8 mouse cellular contexts compared by ENCODE assay signal in the genomic region with DNA sequence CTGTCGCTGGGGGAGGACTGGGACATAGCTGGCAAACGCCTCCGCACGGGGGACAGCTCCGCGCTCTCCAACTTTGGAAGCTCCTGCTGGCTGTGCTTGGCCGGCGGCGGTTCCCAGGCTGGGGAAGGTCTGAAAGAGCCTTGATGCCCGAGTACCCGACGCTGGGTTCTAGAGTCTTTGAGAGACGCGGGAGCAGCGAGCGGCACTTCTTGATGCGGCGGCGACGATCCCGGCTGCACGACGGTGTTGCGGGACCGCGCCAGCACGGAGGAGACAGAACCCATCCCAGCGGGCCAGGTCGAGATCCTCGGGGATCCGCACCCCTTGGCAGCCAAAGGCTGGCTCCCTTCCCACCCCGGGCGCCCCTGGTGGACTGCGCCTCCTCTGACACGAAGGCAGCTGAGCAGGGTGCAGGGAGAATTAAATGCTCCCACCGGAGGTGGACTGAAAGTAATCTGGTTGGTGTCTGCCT. TPM values are rescaled to one million over a fixed set of nuclear protein-coding genes. Genes with fewer than 3 reads are reported as not detected.
DNase-seq lines count a peak whose midpoint lies in the region; ATAC-seq lines count a peak whose summit lies in the region.

No protein-coding gene starts in this region.

- H3K9me3 ChIP-seq in embryonic facial prominence, embryonic 13.5 days: no peaks in the 10 kb centered on the region
- H3K9me3 ChIP-seq in hindbrain, embryonic 16.5 days (ENCODE audit: control insufficient read depth, low read length): no peaks in the 10 kb centered on the region
- no peaks in the 10 kb centered on the region for H3K9me3 ChIP-seq in stomach, embryonic 14.5 days (ENCODE audit: control insufficient read depth, low read depth, low read length)

- no peak overlapping the region for H3K27ac ChIP-seq in embryonic facial prominence, embryonic 13.5 days
- H3K27ac ChIP-seq in hindbrain, embryonic 16.5 days (ENCODE audit: low read depth, low read length): no peak overlapping the region
- H3K27ac ChIP-seq in stomach, embryonic 14.5 days (ENCODE audit: low read length): no peak overlapping the region

- H3K9ac ChIP-seq in embryonic facial prominence, embryonic 13.5 days: peak overlapping the region; percentile 64
- peak overlapping the region; percentile 65 for H3K9ac ChIP-seq in hindbrain, embryonic 16.5 days (ENCODE audit: low read depth, low read length)
- no peak overlapping the region for H3K9ac ChIP-seq in stomach, embryonic 14.5 days (replicated peaks; ENCODE audit: low read depth, low read length)

- H3K27me3 ChIP-seq in embryonic facial prominence, embryonic 13.5 days: peaks cover 34% of the 10 kb centered on the region
- H3K27me3 ChIP-seq in hindbrain, embryonic 16.5 days (replicated peaks; ENCODE audit: control insufficient read depth, insufficient read depth, low read length): peaks cover 4% of the 10 kb centered on the region; the same call in 1 of the 2 replicates
- no peaks in the 10 kb centered on the region for H3K27me3 ChIP-seq in stomach, embryonic 14.5 days (ENCODE audit: control insufficient read depth, insufficient read depth, low read length)

- peak overlapping the region; percentile 47 for H3K4me3 ChIP-seq in embryonic facial prominence, embryonic 13.5 days
- peak overlapping the region; percentile 48 for H3K4me3 ChIP-seq in hindbrain, embryonic 16.5 days (ENCODE audit: low read length)
- peak overlapping the region; percentile 40 for H3K4me3 ChIP-seq in stomach, embryonic 14.5 days (ENCODE audit: low read depth, low read length)

- H3K4me2 ChIP-seq in embryonic facial prominence, embryonic 13.5 days: peak overlapping the region; percentile 83
- peak overlapping the region; percentile 92 for H3K4me2 ChIP-seq in hindbrain, embryonic 16.5 days (ENCODE audit: low read length)
- H3K4me2 ChIP-seq in stomach, embryonic 14.5 days (replicated peaks; ENCODE audit: low read depth, low read length): peak overlapping the region; percentile 80

- ATAC-seq in embryonic facial prominence, embryonic 13.5 days (ENCODE audit: insufficient number of reproducible peaks, insufficient read depth, low FRiP score, low TSS enrichment, low read depth): 0 out of 2 replicates have a peak, but pooled peaks have one; percentile 52
- peak; percentile 67 for ATAC-seq in hindbrain, embryonic 16.5 days
- peak; percentile 47; the same call in 1 of the 2 replicates for ATAC-seq in megakaryocyte-erythroid progenitor cell, adult 5-6 weeks (replicated peaks; ENCODE audit: low FRiP score, low TSS enrichment, poor library complexity, severe bottlenecking)
- ATAC-seq in stomach, embryonic 14.5 days (ENCODE audit: insufficient number of reproducible peaks, insufficient read depth, low FRiP score, low read depth): 0 out of 2 replicates have a peak, but pooled peaks have one; percentile 49

- DNase-seq in heart, adult 18-20 months: peak; percentile 0 to 6
- no peak for DNase-seq in heart, adult 9 months (ENCODE audit: low spot score in 2 of 2)
- DNase-seq in WW6 (ENCODE audit: low read depth, low spot score): peak; percentile 39
- no peak for DNase-seq in urinary bladder, postnatal 25 days (ENCODE audit: low spot score)

- H3K36me3 ChIP-seq in embryonic facial prominence, embryonic 13.5 days: no peaks in the 10 kb centered on the region
- H3K36me3 ChIP-seq in hindbrain, embryonic 16.5 days (ENCODE audit: control insufficient read depth, insufficient read depth, low read length): no peaks in the 10 kb centered on the region
- H3K36me3 ChIP-seq in stomach, embryonic 14.5 days (ENCODE audit: control insufficient read depth, insufficient read depth, low read length): no peaks in the 10 kb centered on the region

- under 1% methylated on average over 36 of the region's 36 CpGs for WGBS in embryonic facial prominence, embryonic 13.5 days
- WGBS in hindbrain, embryonic 16.5 days: under 1% methylated on average over 36 of the region's 36 CpGs
- WGBS in stomach, embryonic 14.5 days: 0% methylated on average over 36 of the region's 36 CpGs

- H3K4me1 ChIP-seq in embryonic facial prominence, embryonic 13.5 days: peaks cover 8% of the 10 kb centered on the region
- peaks cover 7% of the 10 kb centered on the region for H3K4me1 ChIP-seq in hindbrain, embryonic 16.5 days (ENCODE audit: control insufficient read depth, insufficient read depth, low read depth, low read length)
- no peaks in the 10 kb centered on the region for H3K4me1 ChIP-seq in stomach, embryonic 14.5 days (ENCODE audit: control insufficient read depth, insufficient read depth, low read length)

RNA-seq across cellular contexts. Expression of gene Lsm5, which starts 52.4 kb away (rescaled TPM):
- total RNA-seq in heart, adult 18-20 months (2021): 10 to 100 TPM; 13.7 to 20.4 TPM
- 137 and 163 TPM in 2 replicates for polyA plus RNA-seq in embryonic facial prominence, embryonic 13.5 days (2015; fragmentation: Nextera tagmentation; extraction: Ambion mirVana)
- 62.0 and 69.5 TPM in 2 replicates for polyA plus RNA-seq in hindbrain, embryonic 16.5 days (2015; fragmentation: Nextera tagmentation; extraction: Ambion mirVana)
- total RNA-seq in megakaryocyte-erythroid progenitor cell, adult 5-6 weeks (2014; fragmentation: Nextera tagmentation): 67.5 and 155 TPM in 2 replicates
- total RNA-seq in megakaryocyte-erythroid progenitor cell, adult 5-6 weeks (2017): 154 and 171 TPM in 2 replicates
- polyA plus RNA-seq in stomach, embryonic 14.5 days (2014; fragmentation: Nextera tagmentation; extraction: Ambion mirVana): 145 and 150 TPM in 2 replicates

Comparison
In these comparisons a context has a peak if more than half of its experiments do, and no peak if none do; other contexts are left out.
1. DNase-seq: peak in heart, adult 18-20 months (2 of 2) and WW6 (single experiment); none in heart, adult 9 months (0 of 2) and urinary bladder, postnatal 25 days (single experiment).
2. Peak in every context shown above with its lines, with median percentiles within 50 percentile points of each other: ATAC-seq, H3K4me2 ChIP-seq and H3K4me3 ChIP-seq.